Mouse (Mus musculus) kidney, adult 2 months (tissue): ENCODE results near the gene Hc. TPM values are rescaled to one million over a fixed set of nuclear protein-coding genes. Genes with fewer than 3 reads are reported as not detected.

Experiments
- DNase-seq: peaks from one replicate; pipeline ENCODE4 v3.0.0; 2021
- H3K27ac ChIP-seq: fragments of 200-500 bp; 2 replicates; pipeline ENCODE4 v1.5.1; 2012; ENCODE audit warnings: low read depth, low read length, control low read depth, inconsistent platforms; ENCODE audit not compliant: insufficient read depth
- H3K27me3 ChIP-seq: fragments of 200-500 bp; replicated peaks from 2 replicates; pipeline ENCODE4 v1.6.1; 2012; ENCODE audit warnings: mild to moderate bottlenecking, moderate library complexity, low read length, inconsistent platforms; ENCODE audit not compliant: control insufficient read depth, insufficient read depth
- H3K36me3 ChIP-seq: fragments of 200-500 bp; 2 replicates; pipeline ENCODE4 v1.6.1; 2012; ENCODE audit warnings: mild to moderate bottlenecking, moderate library complexity, low read length, inconsistent platforms; ENCODE audit not compliant: control insufficient read depth, insufficient read depth
- H3K4me1 ChIP-seq: fragments of 200-500 bp; 2 replicates; pipeline ENCODE4 v1.6.1; 2011; ENCODE audit warnings: low read length; ENCODE audit not compliant: control insufficient read depth, insufficient read depth
- H3K4me3 ChIP-seq: fragments of 200-500 bp; 2 replicates; pipeline ENCODE4 v1.5.1; 2011; ENCODE audit warnings: mild to moderate bottlenecking, low read depth, low read length, control low read depth; ENCODE audit not compliant: insufficient read depth
- CTCF ChIP-seq: fragments of 200-500 bp; conservative IDR thresholded peaks from 2 replicates; pipeline ENCODE4 v1.5.1; 2011; ENCODE audit warnings: low read depth, mild to moderate bottlenecking, control low read depth, low read length, moderate library complexity, mixed read lengths; ENCODE audit not compliant: insufficient read depth, insufficient read length
- POLR2A ChIP-seq: fragments of 200-500 bp; IDR thresholded peaks from one replicate; pipeline ENCODE4 v1.6.1; 2011; ENCODE audit warnings: low read depth, low read length, control low read depth
- WGBS: fragments of 180-500 bp; shearing (Covaris S2); methylation state at CpG from one replicate; pipeline ENCODE4 v1.1.7; 2018; 5-methylcytosine and 5-hydroxymethylcytosine counted together
- polyA plus RNA-seq: library from polyadenylated mRNA; depleted of rRNA; stranded (reverse); fragments of >200 nt; gene quantifications from 2 replicates; pipeline ENCODE4 v1.2.3, GENCODE M21; 2012

Gene Hc
- polyA plus RNA-seq, 1 experiment, result 0.13 TPM

DNA sequence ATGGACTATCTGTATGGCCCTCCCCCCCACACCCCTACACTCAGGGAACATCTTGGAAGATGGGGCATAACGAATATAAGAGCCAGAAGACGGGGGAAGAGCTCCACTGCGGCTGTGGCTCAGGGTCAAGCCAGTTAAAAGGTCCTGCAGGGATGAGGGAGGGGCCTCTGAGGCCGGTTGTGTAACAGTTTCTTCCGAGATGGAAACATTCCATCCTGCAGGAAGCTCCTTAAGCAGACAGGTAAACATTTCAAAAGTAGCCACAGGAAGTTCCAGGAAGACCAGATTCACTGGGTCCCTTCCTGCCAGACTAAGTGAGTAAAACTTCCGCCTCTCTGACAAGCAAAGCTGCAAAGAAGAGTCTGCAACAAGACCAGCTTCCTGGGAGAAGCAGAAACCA, 45.4 kb downstream of the Hc start:
- no peak for TF ChIP-seq CTCF
- Histone ChIP-seq H3K4me3 (no peak overlapping the region), H3K4me1 (no peaks in the 10 kb centered on the region), H3K27ac (no peak overlapping the region), H3K36me3 (no peaks in the 10 kb centered on the region), H3K27me3 (no peaks in the 10 kb centered on the region)
- DNase-seq, result no peak
- 35% methylated on average over 6 of the region's 6 CpGs for WGBS

DNA sequence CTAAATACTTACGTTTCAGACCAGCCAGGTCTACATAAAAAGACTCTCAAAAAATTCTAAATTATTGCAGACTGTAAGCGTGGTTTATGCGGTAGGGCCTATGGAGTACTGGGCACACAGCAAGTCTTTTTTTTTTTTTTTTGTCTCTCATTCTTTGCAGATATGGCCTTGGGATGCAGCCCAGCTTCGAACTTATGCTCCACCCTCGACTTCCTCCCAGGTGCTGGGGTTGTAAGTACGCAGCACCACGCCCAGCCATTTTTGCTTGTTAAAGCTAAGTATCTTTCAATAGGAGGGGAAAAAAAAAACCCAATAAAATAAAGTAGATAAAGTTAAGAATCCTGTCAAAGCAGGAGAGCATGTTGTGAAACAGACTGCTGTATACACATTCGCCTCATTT, 49.6 kb downstream of the Hc start:
- Histone ChIP-seq H3K27ac (no peak overlapping the region), H3K4me3 (no peak overlapping the region), H3K4me1 (no peaks in the 10 kb centered on the region), H3K27me3 (no peaks in the 10 kb centered on the region), H3K36me3 (no peaks in the 10 kb centered on the region)
- no peak for DNase-seq
- TF ChIP-seq CTCF (no peak), POLR2A (no peak)
- 86% methylated on average over 8 of the region's 8 CpGs for WGBS

- Histone ChIP-seq H3K27ac (no peak overlapping the region), H3K4me3 (no peak overlapping the region), H3K4me1 (no peaks in the 10 kb centered on the region), H3K27me3 (no peaks in the 10 kb centered on the region), H3K36me3 (no peaks in the 10 kb centered on the region)
- no peak for TF ChIP-seq CTCF
- TF ChIP-seq POLR2A, result no peak
- DNase-seq, result no peak
- WGBS, result 85% methylated on average over 9 of the region's 9 CpGs
Observed at GRCm38 (mm10) chr2:34998956-34999355, 62.3 kb downstream of the Hc start.

DNA sequence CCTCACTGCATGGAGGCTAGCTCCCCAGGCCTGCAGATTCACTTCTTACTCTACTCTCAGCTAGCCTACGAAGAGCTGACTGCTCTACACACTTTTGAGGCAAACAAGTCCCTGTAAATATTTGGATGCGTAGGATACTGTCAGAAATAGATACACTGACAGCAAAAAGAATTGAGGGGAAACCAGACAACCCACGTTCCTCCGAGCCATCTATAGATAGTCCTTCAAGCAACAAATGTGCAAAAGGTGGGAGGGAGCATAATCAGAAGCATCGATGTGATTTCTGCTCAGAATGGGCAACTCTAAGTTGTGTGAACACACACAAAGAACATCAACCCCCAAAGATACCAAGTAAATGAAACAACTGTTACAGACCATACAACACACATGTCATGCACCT, 64.7 kb downstream of the Hc start:
- H3K27ac ChIP-seq, result no peak overlapping the region
- TF ChIP-seq CTCF (no peak), POLR2A (no peak)
- no peak for DNase-seq
- 90% methylated on average over 5 of the region's 5 CpGs for WGBS
- H3K36me3 ChIP-seq, result no peaks in the 10 kb centered on the region
- H3K27me3 ChIP-seq, result no peaks in the 10 kb centered on the region
- H3K4me3 ChIP-seq, result no peak overlapping the region
- H3K4me1 ChIP-seq, result no peaks in the 10 kb centered on the region

GRCm38 (mm10) chr2:34993696-34994356, 67.4 kb downstream of the Hc start:
- no peak for DNase-seq
- Histone ChIP-seq H3K27ac (no peak overlapping the region), H3K4me3 (no peak overlapping the region), H3K36me3 (no peaks in the 10 kb centered on the region), H3K4me1 (no peaks in the 10 kb centered on the region), H3K27me3 (no peaks in the 10 kb centered on the region)
- TF ChIP-seq CTCF (no peak), POLR2A (no peak)
- 85% methylated on average over 5 of the region's 5 CpGs for WGBS

DNA sequence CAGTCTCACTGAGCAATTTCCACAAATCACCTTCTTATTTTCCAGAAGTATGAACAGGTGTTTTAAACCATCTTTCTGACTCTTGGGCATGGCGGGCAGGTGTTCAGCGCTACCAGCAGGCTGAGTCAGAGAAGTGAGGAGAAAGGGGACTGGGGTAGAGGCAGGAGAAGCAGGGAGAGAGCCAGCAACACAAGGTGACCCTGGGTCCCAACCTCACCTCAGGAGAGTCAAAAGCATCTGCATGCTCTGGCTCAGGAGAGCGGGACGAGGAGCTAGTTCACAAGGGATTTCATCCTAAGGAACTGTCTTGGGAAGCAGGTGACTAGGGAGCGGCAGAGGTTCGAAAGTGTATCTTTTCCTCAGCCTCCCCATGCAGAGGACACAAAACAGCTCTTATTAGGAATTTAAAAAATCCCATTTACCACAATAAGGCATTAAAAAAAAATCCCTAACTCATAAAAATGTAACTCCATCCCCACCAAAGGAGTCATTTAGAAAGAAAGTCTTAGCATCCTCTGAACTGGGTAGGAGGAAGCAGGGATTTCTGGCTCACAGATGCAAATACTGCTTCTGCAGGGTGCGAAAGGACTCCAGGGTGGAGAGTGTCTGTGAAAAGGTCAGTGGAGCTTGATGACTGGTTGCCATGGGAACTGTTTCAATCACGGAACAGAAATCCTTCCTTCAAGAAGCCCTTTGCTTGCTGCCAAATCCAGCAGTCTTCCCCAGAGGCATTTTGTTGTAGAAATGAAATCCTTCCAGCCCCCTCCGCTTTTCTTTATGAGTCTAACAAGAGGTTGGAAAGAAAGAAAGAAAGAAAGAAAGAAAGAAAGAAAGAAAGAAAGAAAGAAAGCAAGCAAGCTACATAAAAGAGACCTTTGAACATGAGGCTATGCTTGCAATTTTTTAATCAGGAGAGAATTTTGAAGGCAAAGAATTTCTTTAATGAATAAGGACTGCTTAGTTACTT, 68.2 kb downstream of the Hc start:
- H3K4me1 ChIP-seq, result no peaks in the 10 kb centered on the region
- no peak overlapping the region for H3K27ac ChIP-seq
- no peaks in the 10 kb centered on the region for H3K27me3 ChIP-seq
- H3K4me3 ChIP-seq, result no peak overlapping the region
- H3K36me3 ChIP-seq, result no peaks in the 10 kb centered on the region
- DNase-seq, result no peak
- TF ChIP-seq CTCF, result no peak
- no peak for TF ChIP-seq POLR2A
- 40% methylated on average over 9 of the region's 9 CpGs for WGBS

GRCm38 (mm10) chr2:34991966-34992365, 69.3 kb downstream of the Hc start:
- no peaks in the 10 kb centered on the region for H3K27me3 ChIP-seq
- no peak for TF ChIP-seq POLR2A
- no peak for TF ChIP-seq CTCF
- H3K27ac ChIP-seq, result no peak overlapping the region
- 81% methylated on average over 3 of the region's 3 CpGs for WGBS
- no peak overlapping the region for H3K4me3 ChIP-seq
- H3K4me1 ChIP-seq, result no peaks in the 10 kb centered on the region
- DNase-seq, result no peak
- no peaks in the 10 kb centered on the region for H3K36me3 ChIP-seq
